Mouse (Mus musculus) CH12.LX (cell line): Measurements from ENCODE around the gene Vamp2.

ENCODE experiments used
- E2F4 ChIP-seq: IDR thresholded peaks from 2 replicates; pipeline ENCODE4 v1.6.1; 2011; ENCODE audit warnings: low read depth, low read length, improper control_type of control experiment; ENCODE audit not compliant: insufficient replicate concordance
- HCFC1 ChIP-seq: IDR thresholded peaks from 2 replicates; pipeline ENCODE4 v1.6.1; 2012; ENCODE audit warnings: low read depth, mild to moderate bottlenecking, inconsistent platforms, low read length, improper control_type of control experiment
- JUND ChIP-seq: conservative IDR thresholded peaks from 2 replicates; pipeline ENCODE4 v1.6.1; 2011; ENCODE audit warnings: low read depth, low read length, improper control_type of control experiment
- MAX ChIP-seq: IDR thresholded peaks from 2 replicates; pipeline ENCODE4 v1.6.1; 2011; ENCODE audit warnings: low read length, improper control_type of control experiment
- NRF1 ChIP-seq: IDR thresholded peaks from 2 replicates; pipeline ENCODE4 v1.6.1; 2014; ENCODE audit warnings: low read depth, mild to moderate bottlenecking, inconsistent platforms, low read length, improper control_type of control experiment, moderate library complexity
- POLR2A ChIP-seq: IDR thresholded peaks from 2 replicates; pipeline ENCODE4 v1.6.1; 2011; ENCODE audit warnings: low read depth, mild to moderate bottlenecking, improper control_type of control experiment, low read length
- SMC3 ChIP-seq: IDR thresholded peaks from 2 replicates; pipeline ENCODE4 v1.6.1; 2011; ENCODE audit warnings: low read depth, low read length, improper control_type of control experiment
- ZNF384 ChIP-seq: IDR thresholded peaks from 2 replicates; pipeline ENCODE4 v1.6.1; 2012; ENCODE audit warnings: low read depth, low read length, improper control_type of control experiment, inconsistent platforms

GRCm38 (mm10) chr11:69098762-69099091 is 10.4 kb downstream of the Vamp2 start:
- TF ChIP-seq JUND (no peak), SMC3 (no peak), ZNF384 (no peak), NRF1 (no peak), POLR2A (peak; percentile 80), E2F4 (no peak), MAX (peak; percentile 99; the same call in 1 of the 2 replicates), HCFC1 (peak; percentile 51; the same call in 1 of the 2 replicates)
